Comparison of ENCODE assay signal across 15 mouse cellular contexts in genomic region chr19:3429156-3429816, GRCm38 (mm10). TPM values are rescaled to one million over a fixed set of nuclear protein-coding genes. Genes with fewer than 3 reads are reported as not detected.
DNase-seq lines count a peak whose midpoint lies in the region; ATAC-seq lines count a peak whose summit lies in the region.
"Had no signal": no experiment of that assay in that cellular context is flagged by ENCODE, and none has a peak within 500 bp of the region (broad histone marks: within the 10 kb centered on the region; RNA-seq: fewer than 3 reads in every experiment).

No protein-coding gene starts in this region.

- peaks cover 14% of the 10 kb centered on the region; the same call in 1 of the 2 replicates for H3K4me1 ChIP-seq in heart, embryonic 10.5 days
- H3K4me1 ChIP-seq in forebrain, embryonic 14.5 days (ENCODE audit: control insufficient read depth, insufficient read depth, low read length) = peaks cover 6% of the 10 kb centered on the region; the same call in 1 of the 2 replicates
- H3K4me1 ChIP-seq in midbrain, embryonic 11.5 days (ENCODE audit: control insufficient read depth, insufficient read depth, low read length) = peaks cover 2% of the 10 kb centered on the region; the same call in 1 of the 2 replicates

- no peaks in the 10 kb centered on the region for H3K27me3 ChIP-seq in heart, embryonic 10.5 days (ENCODE audit: insufficient read depth, poor library complexity, severe bottlenecking)
- no peaks in the 10 kb centered on the region for H3K27me3 ChIP-seq in forebrain, embryonic 14.5 days (replicated peaks; ENCODE audit: control insufficient read depth, insufficient read depth, low read length)
- no peaks in the 10 kb centered on the region for H3K27me3 ChIP-seq in midbrain, embryonic 11.5 days (ENCODE audit: control insufficient read depth, insufficient read depth, low read length)

- no peak overlapping the region for H3K9ac ChIP-seq in forebrain, embryonic 14.5 days (ENCODE audit: low read length)
- no peak overlapping the region for H3K9ac ChIP-seq in midbrain, embryonic 11.5 days (ENCODE audit: low read length)

- H3K4me2 ChIP-seq in forebrain, embryonic 14.5 days (ENCODE audit: low read length) = no peak overlapping the region
- H3K4me2 ChIP-seq in midbrain, embryonic 11.5 days = no peak overlapping the region

- 65% methylated on average over 7 of the region's 7 CpGs for WGBS in heart, embryonic 10.5 days
- 38% methylated on average over 7 of the region's 7 CpGs for WGBS in forebrain, embryonic 14.5 days
- WGBS in midbrain, embryonic 11.5 days = 55% methylated on average over 7 of the region's 7 CpGs

- no peak overlapping the region for H3K27ac ChIP-seq in heart, embryonic 10.5 days
- H3K27ac ChIP-seq in forebrain, embryonic 14.5 days (ENCODE audit: low read depth, low read length) = peak overlapping the region; percentile 63
- H3K27ac ChIP-seq in midbrain, embryonic 11.5 days (ENCODE audit: low read depth, low read length) = peak overlapping the region; percentile 36; the same call in 1 of the 2 replicates
- H3K27ac ChIP-seq: stomach, postnatal 0 days had no signal

- peak; percentile 37 to 38 for DNase-seq in heart, postnatal 10 days
- no peak for DNase-seq in heart, embryonic 10.5 days (ENCODE audit: low spot score)
- peak; percentile 18 for DNase-seq in ZHBTc4 (ENCODE audit: low read depth, low spot score)
- DNase-seq in forebrain, embryonic 14.5 days (ENCODE audit: low spot score) = peak; percentile 54
- DNase-seq in midbrain, embryonic 11.5 days (ENCODE audit: low spot score, missing footprints) = peak; percentile 81
- DNase-seq in adrenal gland, postnatal 4 days (ENCODE audit: low spot score in 2 of 2) = no peak
- no peak for DNase-seq in spleen, postnatal 14 days (ENCODE audit: low spot score in 2 of 2)
- DNase-seq: cerebellum, adult 9-10 months; kidney, adult 8-10 months; layer of hippocampus, adult 9-11 months; lung, adult 18-20 months; right cerebral cortex, postnatal 14 days had no signal

- no peaks in the 10 kb centered on the region for H3K9me3 ChIP-seq in heart, embryonic 10.5 days
- no peaks in the 10 kb centered on the region for H3K9me3 ChIP-seq in forebrain, embryonic 14.5 days (replicated peaks; ENCODE audit: control insufficient read depth, low read length)
- H3K9me3 ChIP-seq in midbrain, embryonic 11.5 days (ENCODE audit: control insufficient read depth, low read length) = no peaks in the 10 kb centered on the region

- ATAC-seq in forebrain, embryonic 14.5 days = peak; percentile 74
- peak; percentile 63; the same call in 1 of the 2 replicates for ATAC-seq in midbrain, embryonic 11.5 days (ENCODE audit: low FRiP score)

- no peaks in the 10 kb centered on the region for H3K36me3 ChIP-seq in heart, embryonic 10.5 days
- no peaks in the 10 kb centered on the region for H3K36me3 ChIP-seq in forebrain, embryonic 14.5 days (ENCODE audit: control insufficient read depth, insufficient read depth, low read length)
- H3K36me3 ChIP-seq in midbrain, embryonic 11.5 days (ENCODE audit: control insufficient read depth, insufficient read depth, low read length) = no peaks in the 10 kb centered on the region

- no peak overlapping the region for H3K4me3 ChIP-seq in heart, embryonic 10.5 days
- no peak overlapping the region for H3K4me3 ChIP-seq in forebrain, embryonic 14.5 days (ENCODE audit: low read depth, low read length)
- no peak overlapping the region for H3K4me3 ChIP-seq in midbrain, embryonic 11.5 days (ENCODE audit: low read depth, low read length)

- intact Hi-C loops in heart, postnatal 10 days (cut with DNase I) = no loop called here

RNA-seq across cellular contexts. Expression of gene Gal, which starts 14.9 kb away (rescaled TPM):
- total RNA-seq in heart, postnatal 10 days (2021) = not detected
- 13.5 and 14.9 TPM in 2 replicates for polyA plus RNA-seq in heart, embryonic 10.5 days (2016; fragmentation: Nextera tagmentation; extraction: Ambion mirVana)
- 5.6 and 6.6 TPM in 2 replicates for polyA plus RNA-seq in forebrain, embryonic 14.5 days (2014; fragmentation: Nextera tagmentation; extraction: Ambion mirVana)
- polyA plus RNA-seq in midbrain, embryonic 11.5 days (2014; fragmentation: Nextera tagmentation; extraction: Ambion mirVana) = 1.5 and 2.5 TPM in 2 replicates
- 10 to 100 TPM in 1 of 2 experiments, 1 to 10 TPM in 1; 9.1 to 12.4 TPM for total RNA-seq in adrenal gland, postnatal 4 days (2021)
- total RNA-seq: heart, postnatal 25 days; monocyte, adult 5-6 weeks had no signal

RNA-seq across cellular contexts. Expression of gene Tesmin, which starts 40.6 kb away (rescaled TPM):
- total RNA-seq in heart, postnatal 10 days (2021) = 1 to 10 TPM; 3.1 to 4.3 TPM
- 0.21 and 1.1 TPM in 2 replicates for polyA plus RNA-seq in heart, embryonic 10.5 days (2016; fragmentation: Nextera tagmentation; extraction: Ambion mirVana)
- 0.16 and 0.42 TPM in 2 replicates for polyA plus RNA-seq in forebrain, embryonic 14.5 days (2014; fragmentation: Nextera tagmentation; extraction: Ambion mirVana)
- polyA plus RNA-seq in midbrain, embryonic 11.5 days (2014; fragmentation: Nextera tagmentation; extraction: Ambion mirVana) = 0.17 and 0.23 TPM in 2 replicates
- total RNA-seq in adrenal gland, postnatal 4 days (2021) = 1 to 10 TPM; 1.7 to 2.4 TPM

Comparison
In these comparisons a context has a peak if more than half of its experiments do, and no peak if none do; other contexts are left out.
1. DNase-seq: peak in heart, postnatal 10 days (2 of 2), ZHBTc4 (single experiment), forebrain, embryonic 14.5 days (single experiment) and midbrain, embryonic 11.5 days (single experiment); none in heart, embryonic 10.5 days (single experiment), adrenal gland, postnatal 4 days (0 of 2) and spleen, postnatal 14 days (0 of 2).